Mouse (Mus musculus): Measurements from ENCODE around the gene Klrc1. TPM values are rescaled to one million over a fixed set of nuclear protein-coding genes. Genes with fewer than 3 reads are reported as not detected.
A peak's percentile ranks its signal among the peaks of the same experiment; 100 is the strongest.
"Not testable (repeated sequence)": the region's sequence is repeated elsewhere in the genome, so short reads cannot be mapped to it uniquely, and the experiment has no call there.

Klrc1 gene
- 1.2 and 2.8 TPM in 2 replicates for total RNA-seq (2017)

DNA sequence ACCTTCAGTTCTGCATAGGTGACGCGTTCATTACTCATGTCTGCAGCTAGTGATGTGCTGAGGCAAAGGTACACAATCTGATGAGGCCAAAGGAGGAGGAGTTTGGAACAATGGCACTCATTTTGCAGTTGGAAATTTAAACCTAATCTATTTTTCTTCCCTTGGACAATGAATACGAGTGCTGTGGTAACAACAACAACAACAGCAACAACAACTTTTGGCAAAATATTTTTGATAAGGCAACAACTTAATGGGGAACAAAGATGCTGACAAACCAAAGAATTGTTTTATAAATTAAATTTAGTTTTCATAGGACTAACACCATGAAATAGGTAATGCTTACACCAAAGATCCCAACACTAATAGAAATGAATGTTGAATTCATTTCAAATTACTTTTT, at the start of gene Klrc1:
Gene Klrc1, minus strand, starts transcription at position 101 of the 400 bp plus-strand sequence.
- no peak for ATAC-seq (ENCODE audit: extremely low read depth, insufficient number of reproducible peaks, low FRiP score, poor library complexity, severe bottlenecking)

DNA sequence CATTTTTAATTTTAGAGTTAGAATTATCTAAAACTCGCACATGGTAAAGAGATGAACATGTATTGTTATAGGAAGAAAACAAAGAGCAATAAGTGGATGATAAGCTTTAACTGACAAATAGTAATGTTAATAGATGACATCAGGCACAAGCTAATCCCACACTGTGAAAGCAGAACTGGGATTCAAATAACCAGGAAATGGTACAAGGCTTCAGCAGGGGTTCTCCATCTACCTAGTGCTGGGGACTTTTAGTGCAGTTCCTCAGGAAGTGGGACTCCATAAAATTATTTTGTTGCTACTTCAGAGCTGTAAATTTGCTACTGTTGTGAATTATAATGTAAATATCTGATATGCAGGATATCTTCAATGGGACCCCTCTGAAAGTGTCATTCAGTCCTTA, 48.5 kb upstream of the Klrc1 start:
- ATAC-seq (ENCODE audit: extremely low read depth, insufficient number of reproducible peaks, low FRiP score, poor library complexity, severe bottlenecking), result no peak

DNA sequence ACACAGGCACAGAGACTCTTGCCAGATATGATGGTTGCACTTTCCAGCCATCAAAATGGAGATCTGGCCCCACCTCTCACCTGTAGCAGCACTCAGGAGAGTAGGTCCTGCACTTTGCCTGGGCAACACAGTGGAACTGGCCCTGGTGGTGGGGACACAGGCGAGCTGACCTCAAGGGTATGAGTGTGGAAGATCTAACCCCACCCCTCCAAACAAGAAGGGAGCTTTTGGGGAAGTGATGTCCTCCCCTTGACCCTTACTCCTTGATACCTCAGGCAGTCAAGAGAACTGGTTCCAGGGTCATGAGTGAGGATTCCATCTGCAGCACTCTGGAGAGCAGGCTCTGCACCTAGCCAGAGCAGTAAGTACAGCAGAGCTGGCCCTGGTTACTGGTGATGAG, 42.6 kb upstream of the Klrc1 start:
- ATAC-seq (ENCODE audit: extremely low read depth, insufficient number of reproducible peaks, low FRiP score, poor library complexity, severe bottlenecking), result 0 out of 2 replicates have a peak, but pooled peaks have one; percentile 13

DNA sequence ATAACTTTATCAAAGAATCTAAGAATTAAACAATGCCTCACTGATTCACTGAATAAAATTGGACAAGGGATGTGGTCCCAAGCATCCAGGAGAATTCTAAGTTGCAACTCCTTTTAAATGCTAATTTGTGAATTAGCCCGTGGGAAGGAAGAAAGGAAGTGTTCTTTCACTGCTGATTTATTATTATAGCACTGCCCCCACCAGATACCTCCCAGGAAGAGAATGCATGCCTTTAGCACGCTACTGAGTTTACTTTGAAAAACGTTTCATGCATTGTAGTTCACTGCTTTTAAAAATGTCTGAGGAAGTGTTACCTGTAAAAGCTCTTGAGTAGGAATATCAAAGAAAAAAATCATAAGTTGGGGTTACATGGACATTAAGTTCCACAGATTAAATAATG, 41.7 kb upstream of the Klrc1 start:
- no peak for ATAC-seq (ENCODE audit: extremely low read depth, insufficient number of reproducible peaks, low FRiP score, poor library complexity, severe bottlenecking)

DNA sequence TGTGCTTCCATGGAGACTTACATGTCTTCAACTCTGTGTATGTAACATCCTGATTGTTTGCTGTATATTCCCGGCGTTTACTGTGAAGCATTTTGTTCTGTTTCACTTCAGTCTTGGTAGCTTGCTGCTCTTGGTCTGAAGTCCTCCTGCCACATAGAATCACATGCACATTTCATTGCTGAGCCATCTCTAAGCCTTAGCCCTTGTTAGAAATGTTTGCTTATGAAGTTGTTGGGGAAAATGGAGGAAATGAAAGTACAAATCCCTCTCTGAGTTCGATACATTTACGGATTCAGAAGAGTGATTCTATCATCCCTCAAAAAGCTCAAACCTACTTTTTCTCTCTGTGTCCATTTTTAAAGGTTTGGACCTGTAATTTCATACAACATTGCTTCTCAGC, 38.3 kb upstream of the Klrc1 start, which contains the start of gene Klri1:
Gene Klri1, minus strand, starts transcription at position 101 of the 400 bp plus-strand sequence.
- ATAC-seq (ENCODE audit: extremely low read depth, insufficient number of reproducible peaks, low FRiP score, poor library complexity, severe bottlenecking), result no peak

DNA sequence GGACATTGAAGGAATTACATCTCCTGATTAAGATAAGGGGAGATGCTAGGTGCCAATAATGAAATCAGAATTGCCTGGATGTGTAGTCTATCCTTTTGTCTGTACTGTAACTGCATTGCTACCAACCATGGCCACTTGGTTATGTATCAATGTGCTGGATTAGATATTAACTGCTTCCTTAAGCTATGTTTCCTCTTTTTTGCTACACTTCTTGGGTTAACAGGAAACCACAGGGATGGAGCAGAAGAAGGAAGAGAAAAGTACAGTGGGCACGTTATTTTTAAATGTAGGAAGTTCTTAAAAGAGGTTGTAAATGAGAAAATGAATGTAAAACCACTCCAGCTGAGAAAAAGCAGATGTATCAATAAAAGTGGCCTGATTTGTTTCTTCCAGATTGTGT, 34.8 kb upstream of the Klrc1 start:
- ATAC-seq (ENCODE audit: extremely low read depth, insufficient number of reproducible peaks, low FRiP score, poor library complexity, severe bottlenecking), result no peak

DNA sequence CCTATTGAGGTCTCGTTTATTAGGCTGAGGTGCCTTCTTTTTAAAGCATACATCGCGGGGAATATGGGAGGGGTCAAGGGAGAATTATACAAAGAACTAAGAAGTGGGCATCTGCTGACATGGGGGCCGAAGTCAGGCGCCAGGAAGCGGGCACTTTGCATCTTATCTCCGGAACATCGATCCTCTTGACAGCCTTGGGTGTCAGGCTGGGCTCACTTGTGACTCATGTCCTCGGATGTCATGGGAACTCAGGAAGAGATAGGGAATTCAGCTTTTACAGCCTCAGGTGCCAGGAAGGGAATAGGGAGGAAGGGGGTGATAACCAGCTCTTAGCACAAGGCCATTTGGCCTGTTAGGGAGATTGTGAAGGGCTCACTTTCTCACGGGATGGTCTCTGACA, 12.7 kb upstream of the Klrc1 start:
- not testable (repeated sequence) for ATAC-seq (ENCODE audit: extremely low read depth, insufficient number of reproducible peaks, low FRiP score, poor library complexity, severe bottlenecking)

DNA sequence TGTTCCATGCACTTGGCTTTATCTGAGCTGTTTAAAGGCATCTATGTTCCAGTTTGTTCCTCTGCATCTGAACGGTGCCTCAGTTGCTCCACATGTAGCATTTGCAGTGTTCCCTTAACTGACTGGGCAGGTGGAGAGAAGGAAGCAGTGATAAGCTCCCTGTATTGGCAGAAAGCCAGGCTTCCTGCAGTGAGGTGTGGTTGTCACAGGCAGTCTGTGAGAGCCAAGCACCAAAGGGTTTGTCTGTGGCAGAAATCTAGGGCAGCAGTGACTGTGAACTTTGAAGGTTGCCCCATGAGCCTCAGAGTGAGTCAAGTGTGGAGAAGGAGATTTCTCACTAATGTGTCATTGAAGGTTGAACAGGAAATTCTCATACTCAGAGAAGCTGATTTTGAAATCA, 1.6 kb upstream of the Klrc1 start:
- 0 out of 2 replicates have a peak, but pooled peaks have one; percentile 30 for ATAC-seq (ENCODE audit: extremely low read depth, insufficient number of reproducible peaks, low FRiP score, poor library complexity, severe bottlenecking)

DNA sequence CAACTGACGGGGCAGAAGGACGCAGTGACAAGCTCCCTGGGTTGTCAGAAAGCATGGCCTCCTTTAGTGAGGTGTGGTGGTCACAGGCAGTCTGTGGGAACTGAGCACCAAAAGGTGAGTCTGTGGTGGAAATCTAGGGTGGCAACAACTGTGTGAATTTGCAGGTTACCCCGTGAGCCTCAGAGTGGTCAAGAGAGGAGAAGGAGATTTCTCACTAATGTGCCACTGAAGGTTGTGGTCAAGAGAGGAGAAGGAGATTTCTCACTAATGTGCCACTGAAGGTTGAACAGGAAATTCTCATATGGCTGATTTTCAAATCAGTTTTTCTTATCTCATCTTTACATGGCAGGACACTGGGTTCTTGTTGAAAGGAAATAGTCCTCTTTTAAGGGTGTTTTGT, 17.5 kb downstream of the Klrc1 start:
- ATAC-seq (ENCODE audit: extremely low read depth, insufficient number of reproducible peaks, low FRiP score, poor library complexity, severe bottlenecking), result not testable (repeated sequence)

DNA sequence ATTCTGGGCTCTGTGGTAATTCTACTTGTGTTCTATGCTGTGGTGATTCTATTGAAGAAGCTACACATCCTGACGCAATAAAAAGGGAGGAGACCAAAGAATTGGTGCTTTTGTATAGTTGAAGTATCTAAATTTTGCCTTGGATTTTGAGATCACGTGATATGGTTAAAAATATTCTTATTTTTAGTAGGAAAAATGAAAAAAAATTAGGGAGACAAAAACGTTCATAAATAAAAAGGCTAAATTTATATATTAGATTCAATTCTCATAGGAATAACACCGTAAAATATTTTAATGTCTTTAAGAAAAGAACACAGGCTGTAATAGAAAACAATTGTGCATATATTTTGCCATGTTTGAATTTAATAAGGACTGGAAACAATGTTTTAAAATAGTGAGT, 18.2 kb downstream of the Klrc1 start, which contains the start of gene Klrc2:
Gene Klrc2, minus strand, starts transcription at position 101 of the 400 bp plus-strand sequence.
- ATAC-seq (ENCODE audit: extremely low read depth, insufficient number of reproducible peaks, low FRiP score, poor library complexity, severe bottlenecking), result not testable (repeated sequence)

DNA sequence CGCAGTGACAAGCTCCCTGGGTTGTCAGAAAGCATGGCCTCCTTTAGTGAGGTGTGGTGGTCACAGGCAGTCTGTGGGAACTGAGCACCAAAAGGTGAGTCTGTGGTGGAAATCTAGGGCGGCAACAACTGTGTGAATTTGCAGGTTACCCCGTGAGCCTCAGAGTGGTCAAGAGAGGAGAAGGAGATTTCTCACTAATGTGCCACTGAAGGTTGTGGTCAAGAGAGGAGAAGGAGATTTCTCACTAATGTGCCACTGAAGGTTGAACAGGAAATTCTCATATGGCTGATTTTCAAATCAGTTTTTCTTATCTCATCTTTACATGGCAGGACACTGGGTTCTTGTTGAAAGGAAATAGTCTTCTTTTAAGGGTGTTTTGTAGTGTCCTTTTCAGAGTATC, 34.7 kb downstream of the Klrc1 start:
- ATAC-seq (ENCODE audit: extremely low read depth, insufficient number of reproducible peaks, low FRiP score, poor library complexity, severe bottlenecking), result not testable (repeated sequence)

DNA sequence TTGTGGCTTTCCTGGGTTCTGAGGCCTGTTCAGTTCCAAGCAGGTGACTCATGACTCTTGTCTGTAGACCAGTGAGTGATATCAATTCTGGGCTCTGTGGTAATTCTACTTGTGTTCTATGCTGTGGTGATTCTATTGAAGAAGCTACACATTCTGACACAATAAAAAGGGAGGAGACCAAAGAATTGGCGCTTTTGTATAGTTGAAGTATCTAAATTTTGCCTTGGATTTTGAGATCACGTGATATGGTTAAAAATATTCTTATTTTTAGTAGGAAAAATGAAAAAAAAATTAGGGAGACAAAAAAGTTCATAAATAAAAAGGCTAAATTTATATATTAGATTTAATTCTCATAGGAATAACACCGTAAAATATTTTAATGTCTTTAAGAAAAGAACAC, 35.5 kb downstream of the Klrc1 start, which contains the start of gene Klrc3:
Gene Klrc3, minus strand, starts transcription at position 101 of the 400 bp plus-strand sequence.
- ATAC-seq (ENCODE audit: extremely low read depth, insufficient number of reproducible peaks, low FRiP score, poor library complexity, severe bottlenecking), result not testable (repeated sequence)

DNA sequence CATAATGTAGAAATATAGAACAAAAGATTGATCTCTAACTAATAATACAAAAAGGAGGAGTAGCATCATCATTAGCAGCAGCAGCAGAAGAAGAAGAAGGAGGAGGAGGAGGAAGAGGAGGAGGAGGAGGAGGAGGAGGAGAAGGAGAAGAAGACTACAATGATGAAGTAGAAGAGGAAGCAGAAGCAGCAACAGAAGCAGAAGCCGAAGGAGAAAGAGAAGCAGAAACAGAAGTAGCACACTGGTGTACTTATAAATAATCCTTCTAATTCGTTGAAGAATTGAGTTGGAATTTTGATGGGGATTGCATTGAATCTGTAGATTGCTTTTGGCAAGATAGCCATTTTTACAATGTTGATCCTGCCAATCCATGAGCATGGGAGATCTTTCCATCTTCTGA, 47.7 kb downstream of the Klrc1 start:
- ATAC-seq (ENCODE audit: extremely low read depth, insufficient number of reproducible peaks, low FRiP score, poor library complexity, severe bottlenecking), result not testable (repeated sequence)

DNA sequence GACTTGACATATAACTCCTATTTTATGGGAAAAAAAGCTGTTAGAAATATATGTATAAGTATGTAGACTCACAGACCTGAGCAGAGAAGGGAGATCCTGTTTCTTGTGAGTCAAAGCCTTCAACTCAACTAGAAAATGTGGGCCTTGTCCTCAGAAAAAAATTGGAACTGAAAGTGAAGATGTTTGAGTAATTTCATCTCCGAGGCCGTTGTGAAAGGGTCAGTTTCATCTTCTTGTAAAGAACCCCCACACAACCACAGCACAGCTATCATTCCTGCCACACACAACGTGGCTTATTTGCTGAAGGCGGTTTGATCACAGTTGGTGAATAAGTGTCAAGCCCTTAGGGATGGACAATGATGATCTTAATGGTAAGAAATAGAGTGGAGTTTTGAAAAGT, 55.0 kb downstream of the Klrc1 start, which contains the start of gene Klrk1:
Gene Klrk1, minus strand, starts transcription at position 130 of the 400 bp plus-strand sequence.
- ATAC-seq (ENCODE audit: extremely low read depth, insufficient number of reproducible peaks, low FRiP score, poor library complexity, severe bottlenecking), result no peak

Other genes with a start within 250 kb of the Klrc1 start
- gene Clec1a, start 227.0 kb downstream of the Klrc1 start, total RNA-seq (2017), result 3.6 and 4.3 TPM in 2 replicates
- gene Olr1, start 171.8 kb downstream of the Klrc1 start, total RNA-seq (2017), result 0.49 and 2.2 TPM in 2 replicates
- gene Tmem52b, start 166.4 kb downstream of the Klrc1 start, total RNA-seq (2017), result 1.5 TPM in 1 of 2 replicates, not detected in the other
- 9.6 and 10.1 TPM in 2 replicates for gene Gabarapl1, start 145.8 kb downstream of the Klrc1 start, total RNA-seq (2017)
- gene Klre1, start 101.1 kb downstream of the Klrc1 start, total RNA-seq (2017), result 3.6 and 3.7 TPM in 2 replicates
- gene Klrd1, start 87.2 kb downstream of the Klrc1 start, total RNA-seq (2017), result 25.5 and 29.5 TPM in 2 replicates
- gene Klrk1, start 55.1 kb downstream of the Klrc1 start, total RNA-seq (2017), result 7.0 and 9.3 TPM in 2 replicates
- gene Klrc3, start 35.6 kb downstream of the Klrc1 start, total RNA-seq (2017), result not detected in 2 replicates
- 2.1 and 3.3 TPM in 2 replicates for gene Klrc2, start 18.3 kb downstream of the Klrc1 start, total RNA-seq (2017)
- gene Klri1, start 38.2 kb upstream of the Klrc1 start, total RNA-seq (2017), result not detected in 2 replicates
- gene Klri2, start 61.5 kb upstream of the Klrc1 start, total RNA-seq (2017), result 1.2 and 1.6 TPM in 2 replicates
- gene Gm156, start 105.3 kb upstream of the Klrc1 start, total RNA-seq (2017), result not detected in 2 replicates
- not detected in 2 replicates for gene Gm17631, start 183.7 kb upstream of the Klrc1 start, total RNA-seq (2017)
- gene Klra17, start 197.7 kb upstream of the Klrc1 start, total RNA-seq (2017), result 43.4 and 44.9 TPM in 2 replicates
- not detected in 2 replicates for gene Klra5, start 238.7 kb upstream of the Klrc1 start, total RNA-seq (2017)